13 mouse cellular contexts compared by ENCODE assay signal in the genomic region with DNA sequence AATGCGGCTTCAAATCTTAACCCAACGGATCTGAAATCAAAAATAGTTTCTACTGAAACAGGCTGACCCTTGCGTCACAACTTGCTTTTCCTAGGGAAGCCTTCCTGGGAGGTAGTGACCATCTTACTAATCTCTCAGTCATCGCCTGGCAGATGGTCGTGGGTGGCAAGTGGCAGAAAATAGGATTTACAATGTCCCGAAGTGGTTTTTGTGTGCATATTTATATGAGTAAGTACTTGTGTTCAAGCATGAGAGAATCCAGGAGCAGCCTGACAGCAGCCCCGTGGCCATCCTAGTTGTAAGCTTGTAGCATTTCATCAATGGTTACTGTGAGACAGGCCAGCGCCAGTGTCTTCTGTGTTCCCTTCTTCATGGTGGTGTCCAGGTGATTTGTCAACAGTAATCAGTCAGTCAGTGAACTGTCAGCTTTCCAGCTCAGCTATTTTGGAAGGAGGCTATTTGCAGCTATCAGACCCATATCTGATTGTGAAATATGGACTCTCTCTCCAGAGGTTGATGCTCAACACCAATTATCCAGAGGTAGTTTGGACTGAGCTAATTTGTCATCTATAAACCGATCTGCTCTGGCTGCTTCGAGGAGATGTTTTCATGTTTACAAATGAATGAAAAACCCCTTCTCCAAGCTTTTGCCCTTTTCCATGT. TPM values are rescaled to one million over a fixed set of nuclear protein-coding genes. Genes with fewer than 3 reads are reported as not detected.
A peak's percentile ranks its signal among the peaks of the same experiment; 100 is the strongest.
DNase-seq lines count a peak whose midpoint lies in the region; ATAC-seq and TF ChIP-seq lines count a peak whose summit lies in the region.
"Had no signal": no experiment of that assay in that cellular context is flagged by ENCODE, and none has a peak within 500 bp of the region (broad histone marks: within the 10 kb centered on the region; RNA-seq: fewer than 3 reads in every experiment).

No protein-coding gene starts in this region.

- intact Hi-C loops in left cerebral cortex, adult 2 months (cut with DNase I), result no loop called here

- H3K27ac ChIP-seq in left cerebral cortex, adult 2 months, result no peak overlapping the region; the same call in 1 of the 2 replicates
- H3K27ac ChIP-seq: liver, embryonic 14.5 days; macrophage; neural tube, embryonic 15.5 days had no signal

- peak; percentile 56 for DNase-seq in layer of hippocampus, adult 9-11 months
- DNase-seq in layer of hippocampus, adult 11-12 months (ENCODE audit: low spot score), result no peak
- peak; percentile 44 for DNase-seq in cerebellum, adult 9-11 months
- DNase-seq in left cerebral cortex, adult 2 months (ENCODE audit: extremely low spot score in 1 of 2, low spot score in 2 of 2), result peak; percentile 39 to 73
- peak; percentile 59 for DNase-seq in right cerebral cortex, postnatal 25 days
- DNase-seq in thymus, postnatal 36 days, result no peak
- DNase-seq in ovary, adult 18-20 months (ENCODE audit: low spot score), result no peak
- DNase-seq: forebrain, postnatal 0 days had no signal

- TF ChIP-seq CTCF in left cerebral cortex, adult 2 months (IDR thresholded peaks at IDR 0.05), result no peak

- no peak overlapping the region for H3K4me3 ChIP-seq in left cerebral cortex, adult 2 months
- H3K4me3 ChIP-seq: neural tube, embryonic 15.5 days had no signal

- no peak for ATAC-seq in megakaryocyte, adult 5-6 weeks (ENCODE audit: poor library complexity, severe bottlenecking)
- ATAC-seq: forebrain, postnatal 0 days; inflammation-experienced regulatory T-cells, adult 6 months had no signal

RNA-seq across cellular contexts. Expression of a gene that starts 56.3 kb away (rescaled TPM):
- total RNA-seq in left cerebral cortex, adult 2 months (2021), result 100 to 1,000 TPM; 567 to 594 TPM
- 0.13 and 0.16 TPM in 2 replicates for total RNA-seq in megakaryocyte, adult 5-6 weeks (2015)
- 0.15 and 0.28 TPM in 2 replicates for total RNA-seq in megakaryocyte, adult 5-6 weeks (2017)

Comparison
In these comparisons a context has a peak if more than half of its experiments do, and no peak if none do; other contexts are left out.
1. DNase-seq: peak in layer of hippocampus, adult 9-11 months (single experiment), cerebellum, adult 9-11 months (single experiment), left cerebral cortex, adult 2 months (2 of 2) and right cerebral cortex, postnatal 25 days (single experiment); none in layer of hippocampus, adult 11-12 months (single experiment), thymus, postnatal 36 days (0 of 2) and ovary, adult 18-20 months (single experiment).
2. RNA of a gene that starts 56.3 kb away (total RNA-seq): 567 to 594 TPM in left cerebral cortex, adult 2 months; 0.13 to 0.28 TPM in megakaryocyte, adult 5-6 weeks; every median in the first group is over 100 times any median in the second.